Mouse (Mus musculus) ovary, postnatal 36 days (tissue): ENCODE measurements around the gene Tnfrsf9.
A peak's percentile ranks its signal among the peaks of the same experiment; 100 is the strongest.

Experiments
- DNase-seq: peaks from one replicate; pipeline ENCODE4 v3.0.0; 2022; ENCODE audit warnings: low spot score, mixed read lengths

Gene Tnfrsf9

DNA sequence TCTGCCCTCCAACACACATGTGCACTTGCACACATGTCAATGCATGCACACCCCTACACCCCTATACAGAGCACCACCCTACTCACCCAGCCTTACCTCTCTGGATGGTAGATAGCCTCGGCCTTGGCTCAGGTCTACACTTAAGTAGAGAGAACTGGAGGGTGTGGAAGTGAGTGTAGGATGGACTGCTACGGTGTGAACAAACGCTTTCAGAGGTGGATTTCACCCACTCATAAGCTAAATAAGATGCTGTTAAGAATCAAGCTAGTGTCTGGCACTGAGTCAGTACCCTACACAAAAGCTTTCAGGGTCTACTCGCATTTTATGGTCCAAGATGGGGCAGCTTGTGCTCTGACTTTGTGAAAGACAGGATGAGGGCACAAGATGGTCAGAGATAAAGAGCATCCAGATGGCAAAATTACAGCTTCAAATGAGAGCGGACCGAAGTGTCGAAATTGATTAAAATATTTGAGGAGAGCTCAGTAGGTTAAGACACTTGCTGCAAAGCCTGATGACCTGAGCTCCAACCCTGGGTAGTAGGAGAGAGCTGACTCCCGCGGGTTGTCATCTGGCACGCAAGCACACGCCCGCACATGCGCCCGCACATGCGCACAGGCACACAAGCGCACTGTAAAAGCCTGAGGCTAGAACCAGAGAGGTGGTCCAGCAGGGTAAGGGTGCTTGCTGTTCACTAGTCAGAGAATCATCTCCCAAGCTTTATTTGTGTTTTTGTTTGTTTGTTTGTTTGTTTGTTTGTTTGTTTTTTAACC, 23.1 kb downstream of the Tnfrsf9 start:
- DNase-seq: no peak

DNA sequence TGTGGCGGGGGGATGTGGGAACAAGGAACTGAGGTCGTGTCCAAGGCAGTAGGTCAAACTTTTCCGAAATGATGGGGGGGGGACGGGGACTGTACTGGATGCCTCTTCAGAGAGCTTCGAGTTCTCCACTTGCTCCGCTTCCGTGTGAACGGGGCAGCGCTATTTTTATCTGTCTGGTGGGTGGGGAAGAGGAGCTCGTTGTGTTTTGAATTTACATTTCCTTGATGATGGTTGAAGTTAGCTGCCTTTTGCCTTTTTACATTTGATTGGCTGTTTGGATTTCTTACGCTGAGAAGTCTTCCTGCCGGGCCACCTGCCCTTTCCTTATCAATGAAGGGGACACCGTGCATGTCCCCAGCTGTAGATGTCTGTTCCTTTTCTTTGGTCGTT, 23.7 kb downstream of the Tnfrsf9 start:
- DNase-seq: no peak

DNA sequence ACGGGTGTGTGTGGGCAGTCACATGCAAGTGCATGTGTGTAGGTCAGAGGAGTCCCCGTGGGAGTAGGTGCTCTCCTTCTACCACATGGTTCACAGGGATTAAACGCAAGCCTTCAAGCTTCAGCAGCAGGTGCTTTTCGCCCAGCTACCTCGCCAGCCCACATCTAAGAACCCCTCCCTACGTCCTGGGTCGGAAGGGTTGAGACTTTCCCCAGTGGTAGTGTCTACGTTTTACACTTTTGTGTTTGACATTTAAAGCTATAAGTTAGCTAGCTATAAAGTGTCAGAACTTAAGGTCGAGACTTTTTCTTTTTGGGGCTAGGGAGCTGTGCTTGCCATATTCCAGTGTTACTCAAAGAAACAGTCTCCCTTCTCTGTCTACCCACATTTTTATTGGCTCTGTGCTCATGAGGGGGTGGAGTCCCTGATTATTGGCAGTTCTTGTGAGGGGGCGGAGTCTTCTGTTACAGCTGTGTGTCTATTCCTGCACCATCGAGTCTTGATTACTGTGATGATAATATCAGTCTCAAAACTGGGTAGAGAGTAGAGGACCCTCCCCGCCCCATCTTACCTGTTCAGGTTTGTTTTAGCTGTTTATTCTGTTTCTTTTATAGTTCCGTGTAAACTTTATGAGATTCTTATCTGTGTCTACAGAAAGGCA, 25.8 kb downstream of the Tnfrsf9 start:
- no peak for DNase-seq

DNA sequence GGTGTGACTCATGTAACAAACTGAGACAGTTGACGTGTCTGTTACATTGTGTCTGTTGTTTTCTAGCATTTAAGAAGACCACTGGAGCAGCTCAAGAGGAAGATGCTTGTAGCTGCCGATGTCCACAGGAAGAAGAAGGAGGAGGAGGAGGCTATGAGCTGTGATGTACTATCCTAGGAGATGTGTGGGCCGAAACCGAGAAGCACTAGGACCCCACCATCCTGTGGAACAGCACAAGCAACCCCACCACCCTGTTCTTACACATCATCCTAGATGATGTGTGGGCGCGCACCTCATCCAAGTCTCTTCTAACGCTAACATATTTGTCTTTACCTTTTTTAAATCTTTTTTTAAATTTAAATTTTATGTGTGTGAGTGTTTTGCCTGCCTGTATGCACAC, 30.3 kb downstream of the Tnfrsf9 start:
- DNase-seq: no peak

DNA sequence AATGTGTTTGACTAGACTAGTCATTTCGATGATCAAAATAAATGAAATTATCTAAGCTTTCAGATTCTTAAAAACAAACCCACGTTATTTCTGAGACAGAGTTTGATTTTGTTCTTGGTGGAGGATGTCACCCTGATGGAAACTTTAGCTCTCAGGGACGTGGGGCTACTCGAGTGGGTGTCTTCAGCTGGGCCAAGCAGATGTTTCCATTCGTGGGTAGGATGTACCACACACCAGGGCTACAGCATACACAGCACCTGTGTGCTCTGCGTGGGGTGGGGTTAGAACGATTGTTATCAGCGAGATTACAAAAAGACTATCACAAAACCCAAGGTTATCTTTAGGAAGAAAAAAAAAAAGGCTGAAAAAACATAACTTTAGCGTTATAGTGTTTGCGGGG, 36.6 kb downstream of the Tnfrsf9 start:
- DNase-seq: no peak

DNA sequence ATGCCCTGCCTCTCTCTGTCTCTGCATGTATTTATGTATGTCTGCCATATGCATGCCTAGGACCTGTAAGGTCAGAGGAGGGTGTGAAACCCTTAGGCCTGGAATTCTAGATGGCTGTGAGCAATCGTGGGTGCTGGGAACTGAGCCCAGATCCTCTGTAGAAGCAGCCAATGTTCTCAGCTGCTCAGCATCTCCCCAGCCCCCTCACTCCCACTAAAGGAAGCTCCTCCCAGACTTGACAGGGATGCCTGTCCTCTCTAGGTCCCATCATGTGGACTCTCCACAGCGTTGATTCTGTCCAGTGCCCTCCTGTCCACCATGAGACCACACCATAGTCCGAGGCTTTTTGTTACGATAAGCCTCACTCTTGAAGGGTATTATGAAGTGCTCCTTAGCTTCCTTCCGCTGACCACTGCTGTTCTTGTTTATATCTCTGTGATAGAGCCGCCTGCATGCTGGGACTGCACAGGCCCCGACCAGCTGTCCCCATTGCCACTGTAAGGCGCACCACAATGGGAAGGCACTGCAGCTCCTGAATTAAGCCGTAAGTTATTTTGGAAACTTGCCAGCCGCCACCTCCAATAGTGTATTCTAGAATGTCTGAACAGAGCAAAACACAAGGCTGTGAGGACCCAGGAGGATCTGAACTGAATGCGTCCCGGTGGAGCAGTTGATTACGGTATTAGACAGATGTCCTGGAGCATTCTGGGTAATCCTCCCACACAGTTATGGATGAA, 42.2 kb downstream of the Tnfrsf9 start:
- no peak for DNase-seq

DNA sequence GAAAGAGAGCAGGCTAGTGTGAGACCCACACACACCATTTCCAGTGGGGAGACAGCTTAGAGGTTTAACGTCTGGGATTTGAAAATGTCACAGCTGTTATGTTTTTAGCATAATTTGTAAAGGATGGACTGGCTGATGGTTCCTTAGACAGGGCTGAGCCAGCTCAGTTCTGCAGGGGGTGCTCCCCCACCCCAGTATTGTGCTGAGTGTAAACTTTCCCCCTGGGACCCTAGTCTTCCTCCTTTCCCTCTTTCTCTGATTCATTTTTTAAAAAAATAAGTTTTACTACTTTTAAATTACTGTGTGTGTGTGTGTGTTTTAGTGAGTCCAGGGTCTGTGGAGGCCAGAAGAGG, 42.7 kb downstream of the Tnfrsf9 start:
- DNase-seq: no peak

DNA sequence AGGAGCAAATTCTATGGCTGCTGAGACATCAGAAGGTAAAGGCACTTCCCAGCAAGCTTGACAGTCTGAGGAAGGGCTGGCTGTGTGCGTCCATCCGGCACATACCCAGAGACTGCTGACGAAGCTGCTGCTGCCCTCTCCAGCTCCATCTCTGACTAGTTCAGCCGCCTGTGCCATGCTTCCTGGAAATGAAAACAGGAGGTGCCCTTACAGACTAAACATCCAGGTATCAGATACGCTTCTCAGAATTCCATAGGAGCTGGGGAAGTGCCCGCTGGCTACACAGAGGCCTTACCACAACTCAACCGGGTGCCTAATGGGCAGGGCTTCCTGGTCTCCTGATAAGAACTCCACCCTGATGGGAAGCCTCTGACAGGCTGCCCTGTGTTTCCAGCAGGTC, 44.2 kb downstream of the Tnfrsf9 start:
- DNase-seq: no peak

DNA sequence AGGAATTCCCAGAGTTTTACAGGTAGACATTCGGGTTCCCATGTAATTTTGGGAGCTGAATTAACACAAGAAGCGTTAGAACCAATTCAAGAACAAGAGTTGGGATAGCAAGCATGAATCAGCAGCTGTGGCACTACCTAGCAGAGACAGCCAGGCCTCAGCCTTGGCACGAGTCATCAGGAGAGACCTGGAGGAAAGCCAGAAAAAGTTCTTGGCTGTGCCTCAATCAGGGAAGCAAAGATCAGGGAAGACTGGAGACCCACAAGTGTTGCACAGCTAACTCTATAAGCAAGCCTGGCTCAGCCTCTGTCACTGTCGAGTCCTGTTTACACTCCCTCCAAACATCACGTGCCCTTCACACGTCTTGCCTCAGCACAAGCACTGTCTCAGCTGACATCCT, 47.9 kb downstream of the Tnfrsf9 start:
- peak; percentile 20 for DNase-seq

DNA sequence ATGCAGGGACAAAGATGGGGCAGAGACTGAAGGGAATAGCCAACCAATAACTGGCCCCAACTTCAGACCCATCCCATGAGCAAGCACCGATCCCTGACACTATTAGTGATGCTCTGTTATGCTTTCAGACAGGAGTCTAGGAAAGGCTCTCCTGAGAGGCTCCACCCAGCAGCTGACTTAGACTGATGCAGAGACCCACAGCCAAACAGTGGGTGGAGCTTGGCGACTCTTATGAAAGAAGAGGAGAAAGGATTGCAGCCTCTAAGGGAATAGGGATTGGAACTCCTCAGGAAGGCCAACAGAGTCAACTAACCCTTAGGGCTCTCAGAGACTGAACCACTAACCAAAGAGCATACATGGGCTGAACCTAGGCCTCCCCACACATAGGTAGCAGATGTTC, 49.3 kb downstream of the Tnfrsf9 start:
- no peak for DNase-seq

DNA sequence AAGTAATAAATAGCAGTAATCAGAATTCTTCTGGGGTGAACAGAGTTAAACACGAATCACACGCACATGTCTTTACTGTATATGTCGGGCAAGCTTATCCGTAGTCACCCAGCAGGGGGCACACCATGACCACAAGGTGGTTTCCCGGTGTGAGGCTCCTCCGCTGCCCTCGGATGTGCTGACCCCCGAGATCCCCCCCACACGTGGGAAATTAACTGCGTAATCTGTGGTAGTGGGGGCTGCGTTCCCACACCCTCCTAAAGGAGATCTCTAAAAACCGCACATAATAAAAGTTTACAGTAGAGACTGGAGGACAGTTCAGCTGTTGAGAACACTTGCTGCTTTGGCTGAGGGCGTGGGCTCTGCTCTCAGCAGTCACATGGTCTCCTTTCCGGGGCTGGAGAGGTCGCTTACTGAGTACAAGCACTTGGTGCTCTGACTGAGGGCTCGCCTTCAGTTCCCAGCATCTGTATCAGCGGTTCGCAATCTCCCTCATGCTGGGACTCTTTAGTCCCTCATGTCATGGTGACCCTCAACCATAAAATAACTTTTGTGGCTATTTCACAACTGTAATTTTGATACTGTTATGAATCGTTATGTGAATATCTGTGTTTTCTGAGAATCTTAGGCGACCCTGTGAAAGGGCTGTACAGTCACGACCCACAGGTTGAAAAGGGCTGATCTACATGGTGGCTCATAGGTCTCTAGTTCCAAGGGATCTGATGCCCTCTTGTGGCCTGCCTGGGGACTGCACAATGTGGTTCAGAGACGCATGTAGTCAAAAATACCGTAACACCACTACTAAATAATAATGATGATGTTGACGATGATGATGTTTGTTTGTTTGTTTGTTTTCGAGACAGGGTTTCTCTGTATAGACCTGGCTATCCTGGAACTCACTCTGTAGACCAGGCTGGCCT, 50.5 kb downstream of the Tnfrsf9 start:
- peak; percentile 81 for DNase-seq

DNA sequence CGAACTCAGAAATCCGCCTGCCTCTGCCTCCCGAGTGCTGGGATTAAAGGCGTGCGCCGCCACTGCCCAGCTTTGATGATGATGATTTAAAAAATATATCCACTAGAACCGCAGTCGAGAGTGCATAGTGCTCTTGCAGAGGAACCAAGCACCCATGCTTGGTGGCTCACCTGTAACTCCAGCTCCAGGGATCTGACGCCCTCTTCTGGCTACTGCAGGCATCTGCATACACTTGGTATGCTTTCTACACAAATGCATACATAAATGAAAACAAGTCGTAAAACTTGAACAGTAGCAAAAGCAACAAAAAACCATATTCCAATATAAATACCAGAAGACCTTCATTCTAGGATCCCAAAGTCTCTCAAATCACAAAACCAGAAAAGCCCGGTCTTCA, 51.2 kb downstream of the Tnfrsf9 start:
- no peak for DNase-seq

DNA sequence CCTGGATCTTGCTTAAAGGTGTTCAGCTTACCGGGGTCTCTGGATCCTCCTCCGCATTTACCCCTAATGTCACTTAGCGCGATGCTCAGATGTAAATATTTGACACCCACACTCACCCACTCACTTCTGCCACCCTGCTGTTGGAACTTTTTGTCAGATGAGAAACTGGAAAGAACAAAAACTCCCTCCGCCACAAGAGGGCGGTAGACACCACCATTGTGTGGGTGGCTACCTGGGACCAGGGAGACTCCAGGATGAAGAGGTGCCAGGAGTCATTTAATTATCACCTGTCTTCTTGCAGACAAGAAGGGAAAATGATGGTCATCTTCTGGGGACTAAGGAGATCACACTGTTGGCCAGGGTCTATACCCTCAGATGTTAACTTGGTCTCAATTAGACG, 52.2 kb downstream of the Tnfrsf9 start:
- peak; percentile 42 for DNase-seq

DNA sequence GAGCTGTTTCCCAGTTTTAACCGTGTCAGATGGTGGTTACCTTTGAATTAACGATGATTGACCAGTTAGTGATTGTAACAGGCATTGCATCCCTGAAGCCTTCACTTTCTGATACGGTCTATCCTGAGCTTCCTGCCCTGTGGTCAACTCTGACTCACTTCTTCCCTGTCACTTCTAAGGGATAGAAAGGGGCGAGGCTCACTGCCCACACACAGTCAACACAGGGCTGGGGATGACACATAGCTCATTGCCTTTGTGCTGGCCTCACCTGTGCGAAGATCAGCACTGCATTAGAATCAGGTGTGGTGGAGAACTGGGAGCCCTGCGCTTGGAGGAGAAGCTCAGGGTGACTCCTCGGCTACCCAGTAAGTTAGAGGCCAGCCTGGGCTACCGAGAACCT, 54.6 kb downstream of the Tnfrsf9 start:
- DNase-seq: no peak

DNA sequence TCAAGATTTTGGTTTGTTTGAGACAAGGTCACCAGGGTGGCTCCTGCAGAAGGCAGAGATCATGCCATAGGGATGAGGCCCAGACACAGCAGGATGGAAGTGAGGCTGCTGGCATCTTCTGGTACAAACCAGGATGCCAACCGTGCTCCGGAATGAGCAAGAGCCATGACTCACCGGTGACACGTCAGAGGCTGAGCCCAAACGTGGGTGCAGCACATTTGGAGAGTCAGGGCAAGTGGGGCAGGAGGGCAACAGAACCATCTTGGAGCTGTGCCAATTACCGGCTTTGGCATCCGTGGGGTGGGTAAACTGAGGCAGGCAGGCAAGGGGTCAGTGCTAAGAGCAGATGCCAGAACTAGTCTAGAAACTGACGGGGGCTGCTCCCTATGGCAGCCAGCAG, 58.9 kb downstream of the Tnfrsf9 start:
- DNase-seq: no peak

DNA sequence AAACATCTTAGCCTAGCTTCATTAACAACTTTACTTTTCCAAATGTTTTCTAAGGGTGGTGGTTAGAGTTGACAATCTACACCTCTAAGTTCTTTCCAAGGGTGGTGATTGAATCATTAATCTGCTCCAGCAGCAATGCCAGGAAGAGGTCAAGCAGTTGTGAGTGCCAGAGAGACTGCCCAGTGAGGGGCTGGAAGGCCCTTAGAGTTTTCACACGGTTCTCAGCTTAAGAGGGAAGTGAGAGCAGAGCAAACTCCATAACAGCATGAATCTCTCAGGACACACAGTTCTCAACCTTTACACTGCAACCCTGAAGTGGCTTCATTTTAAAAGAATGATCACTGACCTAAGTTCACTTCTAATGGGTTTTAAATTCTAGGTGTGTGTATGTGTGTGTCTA, 60.8 kb downstream of the Tnfrsf9 start:
- no peak for DNase-seq

DNA sequence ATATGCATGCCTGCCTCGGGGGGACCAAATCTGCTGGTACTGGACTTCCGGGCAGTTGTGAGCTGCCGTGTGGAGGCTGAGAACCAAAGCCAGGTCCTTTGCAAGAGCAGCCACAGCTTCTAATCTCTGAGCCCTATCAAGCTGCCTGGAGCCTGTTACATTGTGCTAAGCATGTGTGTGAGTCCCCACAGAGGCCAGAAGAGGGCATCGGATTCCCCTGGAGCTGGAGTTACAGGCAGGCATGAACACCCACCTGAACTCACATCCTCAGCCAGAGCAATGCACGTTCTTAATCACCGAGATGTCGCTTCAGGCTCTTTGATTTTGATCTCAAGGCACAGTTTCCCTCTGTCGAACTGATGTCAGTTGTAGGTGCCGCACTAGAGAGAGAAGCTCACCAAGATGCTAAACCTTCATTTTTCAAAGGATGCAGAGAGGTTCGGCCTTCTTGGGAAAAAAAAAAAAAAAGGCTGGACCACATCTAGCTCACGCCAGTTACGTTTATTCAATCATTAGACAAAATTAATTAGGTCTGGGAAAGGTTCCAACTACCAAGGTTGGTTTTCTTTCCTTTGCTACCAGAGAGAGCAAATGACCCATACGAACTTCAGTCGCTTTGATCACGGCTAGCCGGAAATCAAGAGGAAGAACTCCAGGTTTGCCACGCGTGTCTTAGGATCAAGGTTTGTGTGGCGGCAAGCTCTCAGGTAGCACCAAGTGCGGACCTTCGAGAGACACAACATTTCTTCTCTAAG, 64.0 kb downstream of the Tnfrsf9 start:
- DNase-seq: no peak

DNA sequence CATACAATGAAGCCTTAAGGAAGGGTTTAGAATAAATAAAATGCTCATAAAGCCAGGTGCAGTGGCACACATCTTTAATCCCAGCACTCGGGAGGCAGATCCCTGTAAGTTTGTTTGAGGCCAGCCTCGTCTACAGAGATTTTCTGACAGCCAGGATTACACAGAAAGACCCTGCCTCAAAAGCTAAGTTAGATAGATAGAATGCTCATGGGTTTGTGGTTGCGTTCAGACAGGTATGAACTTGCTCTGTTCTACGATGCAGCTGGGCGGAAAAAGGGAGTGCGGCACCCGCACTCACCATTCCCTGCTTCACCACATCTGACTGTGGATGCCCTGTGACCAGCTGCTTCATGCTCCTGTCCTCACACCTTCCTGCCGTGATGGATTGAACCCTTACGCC, 65.1 kb downstream of the Tnfrsf9 start:
- no peak for DNase-seq

DNA sequence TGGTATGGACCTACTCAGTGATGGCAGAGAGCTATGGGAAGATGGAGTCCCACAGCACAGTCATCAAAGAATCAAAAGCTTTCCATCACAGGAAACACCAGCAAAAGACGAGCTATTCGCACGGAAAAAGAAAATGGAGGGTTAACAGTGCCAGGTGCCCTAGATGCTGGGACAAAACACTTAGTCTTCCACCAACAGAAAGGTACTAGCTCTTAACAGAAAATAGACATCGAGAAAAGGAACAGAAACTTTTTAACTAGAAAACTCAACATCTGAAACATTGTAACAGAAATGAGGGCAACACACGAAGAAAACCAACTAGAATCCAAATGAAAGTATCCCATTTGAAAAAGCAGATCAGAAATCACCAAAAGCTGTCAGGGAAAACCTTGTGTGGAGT, 65.8 kb downstream of the Tnfrsf9 start:
- DNase-seq: no peak

DNA sequence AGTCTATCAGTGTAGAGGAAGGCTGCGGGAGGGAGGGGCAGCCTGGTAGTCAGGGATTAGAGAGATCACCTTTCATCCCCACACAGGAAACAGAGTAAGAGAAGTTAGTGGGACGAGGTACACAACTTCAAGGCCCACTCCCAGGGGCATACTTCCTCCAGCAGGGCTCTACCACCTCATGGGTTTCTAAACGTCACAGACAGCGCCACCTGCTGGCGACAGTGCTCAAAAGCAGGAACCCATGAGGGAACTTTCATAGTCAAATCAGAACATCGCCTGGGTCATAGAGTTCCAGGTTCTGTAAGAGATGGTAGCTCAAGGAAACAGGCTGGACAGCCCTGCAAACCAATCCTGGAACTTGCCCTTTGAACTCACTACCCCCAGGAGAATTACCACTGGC, 75.8 kb downstream of the Tnfrsf9 start:
- DNase-seq: peak; percentile 12
